Mouse (Mus musculus) neural tube, embryonic 13.5 days (tissue): ENCODE measurements at regions not wholly inside any gene's neighbourhood (a gene's known extent, or its start where the extent isn't known, plus 50 kb on each side); places are given as distances from the start of the nearest gene placed in this dataset.

Source experiments
- ATAC-seq: fragments of 200-750 bp; cut with Nextera tagmentation; 2 replicates; pipeline ENCODE4 v1.8.0; 2017; ENCODE audit warnings: low read depth, mild to moderate bottlenecking, moderate TSS enrichment, moderate library complexity
- H3K27ac ChIP-seq: fragments of 300-500 bp; sonication (generic); replicated peaks from 2 replicates; pipeline ENCODE4 v1.5.1; 2015; ENCODE audit warnings: moderate library complexity, mild to moderate bottlenecking, inconsistent platforms
- H3K27me3 ChIP-seq: fragments of 300-500 bp; sonication (generic); 2 replicates; pipeline ENCODE4 v1.6.1; 2015; ENCODE audit warnings: mild to moderate bottlenecking, inconsistent platforms
- H3K36me3 ChIP-seq: fragments of 300-500 bp; sonication (generic); 2 replicates; pipeline ENCODE4 v1.6.1; 2015; ENCODE audit warnings: mild to moderate bottlenecking, inconsistent platforms
- H3K4me1 ChIP-seq: fragments of 300-500 bp; sonication (generic); replicated peaks from 2 replicates; pipeline ENCODE4 v1.6.1; 2015; ENCODE audit warnings: inconsistent platforms
- H3K4me2 ChIP-seq: fragments of 300-500 bp; sonication (generic); 2 replicates; pipeline ENCODE4 v1.6.1; 2015; ENCODE audit warnings: inconsistent platforms, mild to moderate bottlenecking, moderate library complexity
- H3K4me3 ChIP-seq: fragments of 300-500 bp; sonication (generic); 2 replicates; pipeline ENCODE4 v1.5.1; 2015; ENCODE audit warnings: mild to moderate bottlenecking, inconsistent platforms
- H3K9ac ChIP-seq: fragments of 300-500 bp; sonication (generic); 2 replicates; pipeline ENCODE4 v1.6.1; 2015; ENCODE audit warnings: moderate library complexity, mild to moderate bottlenecking, inconsistent platforms
- H3K9me3 ChIP-seq: fragments of 300-500 bp; sonication (generic); 2 replicates; pipeline ENCODE4 v1.6.1; 2016; ENCODE audit warnings: inconsistent platforms
- WGBS: fragments of 180-500 bp; shearing (Covaris S2); methylation state at CpG from one replicate; pipeline ENCODE4 v1.1.7; 2015; 5-methylcytosine and 5-hydroxymethylcytosine counted together

DNA sequence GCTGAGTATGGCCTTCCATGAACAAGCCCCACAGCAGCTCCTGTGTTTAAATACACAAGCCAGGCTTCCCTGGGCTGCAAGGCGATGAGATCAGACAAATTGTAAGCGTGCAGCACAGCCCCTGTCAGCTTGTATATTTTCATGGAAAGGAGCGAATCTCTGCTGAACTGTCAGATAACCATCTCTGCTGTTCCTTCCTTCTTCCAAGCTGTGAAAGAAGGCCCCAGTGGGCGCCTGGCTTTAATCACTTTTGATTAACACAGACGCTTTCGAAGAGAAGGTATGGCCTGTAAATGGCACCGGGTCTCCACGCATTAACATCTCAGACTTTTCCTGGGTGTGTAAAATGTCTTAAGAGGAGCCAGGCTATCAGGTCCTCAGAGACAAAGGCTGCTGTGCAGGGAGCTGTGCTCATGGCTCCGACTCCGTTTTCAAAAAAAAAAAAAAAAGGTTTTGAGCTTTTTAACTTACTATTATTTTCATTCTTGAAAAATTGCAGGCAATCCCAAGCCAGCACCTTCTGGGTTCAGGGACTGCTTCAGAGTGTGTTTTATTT, 131.9 kb upstream of the Tmem72 start:
- H3K36me3 ChIP-seq: no peaks in the 10 kb centered on the region
- no peak overlapping the region for H3K4me3 ChIP-seq
- no peaks in the 10 kb centered on the region for H3K27me3 ChIP-seq
- H3K9ac ChIP-seq: no peak overlapping the region
- no peak overlapping the region for H3K27ac ChIP-seq
- H3K9me3 ChIP-seq: no peaks in the 10 kb centered on the region
- ATAC-seq: no peak
- H3K4me2 ChIP-seq: no peak overlapping the region
- WGBS: 82% methylated on average over 10 of the region's 10 CpGs
- no peaks in the 10 kb centered on the region for H3K4me1 ChIP-seq

- H3K4me3 ChIP-seq: no peak overlapping the region
- H3K9ac ChIP-seq: no peak overlapping the region
- WGBS: 67% methylated on average over 6 of the region's 6 CpGs
- H3K36me3 ChIP-seq: no peaks in the 10 kb centered on the region
- no peaks in the 10 kb centered on the region for H3K4me1 ChIP-seq
- H3K27me3 ChIP-seq: no peaks in the 10 kb centered on the region
- H3K9me3 ChIP-seq: no peaks in the 10 kb centered on the region
- H3K4me2 ChIP-seq: no peak overlapping the region
- no peak for ATAC-seq
- no peak overlapping the region for H3K27ac ChIP-seq
Observed at GRCm38 (mm10) chr6:116854029-116854428, 137.3 kb upstream of the Tmem72 start.

DNA sequence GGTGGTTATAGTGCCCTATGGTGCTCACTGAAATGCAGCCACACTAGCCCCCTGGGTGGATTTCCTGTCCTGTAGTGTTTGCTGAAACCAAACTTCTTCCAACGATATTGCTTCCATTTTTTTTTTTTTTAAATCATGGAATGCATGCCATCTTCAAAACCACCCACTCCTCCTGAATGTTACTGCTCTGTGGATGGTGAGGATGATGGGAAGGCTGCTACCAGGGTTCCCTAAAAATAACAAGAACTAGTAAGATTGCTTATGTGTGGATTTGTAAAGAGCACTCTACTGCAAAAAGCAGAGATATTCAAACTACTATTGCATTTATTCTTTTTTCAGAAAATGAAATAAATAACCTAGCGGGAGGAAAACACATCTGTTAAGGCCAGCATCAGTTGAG, 139.4 kb upstream of the Tmem72 start:
- Histone ChIP-seq H3K36me3 (no peaks in the 10 kb centered on the region), H3K9ac (no peak overlapping the region), H3K4me3 (no peak overlapping the region), H3K27me3 (no peaks in the 10 kb centered on the region), H3K27ac (no peak overlapping the region), H3K4me1 (no peaks in the 10 kb centered on the region), H3K9me3 (no peaks in the 10 kb centered on the region), H3K4me2 (no peak overlapping the region)
- ATAC-seq: no peak
- WGBS: 86% methylated on average over 2 of the region's 2 CpGs

DNA sequence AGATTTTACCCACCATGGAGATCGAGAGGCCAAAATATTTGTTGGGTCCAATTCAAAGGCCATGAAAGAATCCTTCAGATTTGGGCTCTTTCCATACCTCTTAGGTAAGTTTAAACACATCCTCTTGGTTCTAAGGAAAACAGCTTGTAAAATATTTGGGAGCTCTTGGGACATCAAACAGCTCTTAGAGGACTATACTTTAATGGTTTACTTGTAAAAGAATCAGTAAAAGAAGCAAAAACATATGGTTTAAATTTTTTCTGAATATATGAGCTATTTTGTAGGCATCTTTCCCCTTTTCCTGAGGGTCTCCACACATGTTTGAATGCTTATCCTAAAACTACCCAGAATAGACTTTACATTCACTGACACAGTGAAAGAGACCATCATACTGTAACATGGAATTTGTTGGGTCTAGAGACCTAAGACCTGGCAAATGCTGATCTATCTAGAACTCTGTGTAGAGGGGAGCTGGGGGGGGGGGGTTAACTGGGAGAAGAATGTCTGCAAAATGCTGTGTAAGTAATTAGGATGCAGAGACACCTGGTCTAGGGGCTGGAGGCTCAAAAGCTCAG, 140.3 kb upstream of the Tmem72 start:
- H3K4me1 ChIP-seq: no peaks in the 10 kb centered on the region
- H3K9me3 ChIP-seq: no peaks in the 10 kb centered on the region
- H3K27ac ChIP-seq: no peak overlapping the region
- no peak overlapping the region for H3K9ac ChIP-seq
- no peaks in the 10 kb centered on the region for H3K27me3 ChIP-seq
- 93% methylated on average over 1 of the region's 1 CpGs for WGBS
- no peak for ATAC-seq
- H3K4me3 ChIP-seq: no peak overlapping the region
- no peaks in the 10 kb centered on the region for H3K36me3 ChIP-seq
- H3K4me2 ChIP-seq: no peak overlapping the region

DNA sequence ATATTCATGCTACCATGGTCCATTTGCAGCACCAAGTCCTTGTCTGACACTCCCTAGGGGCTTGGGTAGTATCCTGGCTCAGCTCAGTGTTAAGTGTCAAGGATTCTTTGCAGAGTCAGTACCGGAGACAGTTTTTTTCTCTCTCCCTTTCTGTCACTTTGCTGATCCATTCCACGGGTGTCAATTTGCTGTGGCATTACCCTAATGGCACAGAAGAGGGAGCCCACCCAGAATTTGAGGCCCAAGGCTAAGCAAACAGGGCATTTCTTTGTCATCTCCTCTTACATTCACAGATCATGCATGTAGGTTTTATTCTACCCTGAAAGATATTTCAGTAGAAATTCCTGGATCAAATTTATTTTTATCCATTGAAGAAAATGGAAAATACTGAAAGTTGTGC, 146.4 kb upstream of the Tmem72 start:
- Histone ChIP-seq H3K4me3 (no peak overlapping the region), H3K9ac (no peak overlapping the region), H3K27me3 (no peaks in the 10 kb centered on the region; the same call in 1 of the 2 replicates), H3K36me3 (no peaks in the 10 kb centered on the region), H3K9me3 (no peaks in the 10 kb centered on the region), H3K27ac (no peak overlapping the region), H3K4me1 (no peaks in the 10 kb centered on the region), H3K4me2 (no peak overlapping the region)
- WGBS: 46% methylated on average over 2 of the region's 2 CpGs
- ATAC-seq: no peak

DNA sequence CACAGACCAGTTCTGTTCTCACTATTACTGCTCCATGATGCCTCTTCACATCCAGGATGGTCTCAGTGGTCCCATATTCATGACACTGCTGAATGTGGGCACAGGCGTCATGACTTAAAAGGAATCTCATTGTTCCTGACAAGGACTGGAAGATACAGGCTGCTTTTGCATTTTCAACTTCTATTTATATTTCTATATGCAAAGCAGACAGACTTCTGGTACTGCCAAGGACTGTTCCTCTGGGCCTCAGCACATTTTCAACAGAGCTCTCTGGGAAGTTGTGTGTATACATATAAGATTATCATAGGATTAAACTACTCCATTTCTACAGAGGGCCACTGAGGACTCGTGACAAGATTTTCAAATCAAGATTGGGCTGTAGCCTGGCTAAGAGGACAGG, 146.9 kb upstream of the Tmem72 start:
- ATAC-seq: no peak

GRCm38 (mm10) chr6:116893299-116893698, 176.6 kb upstream of the Tmem72 start:
- no peaks in the 10 kb centered on the region for H3K9me3 ChIP-seq
- 76% methylated on average over 8 of the region's 8 CpGs for WGBS

More for the DNA sequence above, 146.9 kb upstream of the Tmem72 start:
- Histone ChIP-seq H3K27ac (no peak overlapping the region), H3K4me2 (no peak overlapping the region), H3K36me3 (no peaks in the 10 kb centered on the region), H3K4me3 (no peak overlapping the region), H3K4me1 (no peaks in the 10 kb centered on the region), H3K9me3 (no peaks in the 10 kb centered on the region), H3K27me3 (no peaks in the 10 kb centered on the region; the same call in 1 of the 2 replicates), H3K9ac (no peak overlapping the region)
- 85% methylated on average over 2 of the region's 2 CpGs for WGBS

DNA sequence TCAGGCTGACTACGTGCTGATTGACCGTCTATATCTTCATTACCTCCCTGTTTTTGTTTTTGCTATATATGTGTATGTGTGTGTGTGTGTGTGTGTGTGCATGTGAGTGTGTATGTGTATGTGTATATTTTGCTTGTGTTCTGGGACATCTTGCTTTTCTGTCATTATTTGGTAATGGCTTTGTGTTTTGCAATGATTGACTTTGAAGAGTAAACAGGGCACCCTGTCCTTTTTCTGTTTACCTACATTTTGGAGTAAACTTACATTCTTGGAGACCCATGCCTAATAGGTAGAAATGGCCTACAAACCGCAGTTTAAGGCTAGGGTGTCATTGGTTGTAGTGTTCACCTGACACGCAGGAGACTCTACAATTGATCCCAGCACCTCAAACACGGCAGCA, 177.5 kb upstream of the Tmem72 start:
- no peaks in the 10 kb centered on the region for H3K27me3 ChIP-seq
- H3K9me3 ChIP-seq: no peaks in the 10 kb centered on the region
- H3K4me2 ChIP-seq: no peak overlapping the region
- no peak overlapping the region for H3K4me3 ChIP-seq
- H3K9ac ChIP-seq: no peak overlapping the region
- H3K4me1 ChIP-seq: peaks cover 12% of the 10 kb centered on the region; the same call in 1 of the 2 replicates
- no peaks in the 10 kb centered on the region for H3K36me3 ChIP-seq
- H3K27ac ChIP-seq: peak overlapping the region; percentile 70
- no peak for ATAC-seq
- WGBS: 90% methylated on average over 5 of the region's 5 CpGs

More at GRCm38 (mm10) chr6:116893299-116893698, 176.6 kb upstream of the Tmem72 start:
- Histone ChIP-seq H3K9ac (no peak overlapping the region), H3K36me3 (no peaks in the 10 kb centered on the region), H3K4me3 (no peak overlapping the region), H3K27me3 (no peaks in the 10 kb centered on the region), H3K4me1 (peaks cover 12% of the 10 kb centered on the region; the same call in 1 of the 2 replicates), H3K4me2 (no peak overlapping the region), H3K27ac (peak overlapping the region; percentile 19; the same call in 1 of the 2 replicates)
- ATAC-seq: no peak

DNA sequence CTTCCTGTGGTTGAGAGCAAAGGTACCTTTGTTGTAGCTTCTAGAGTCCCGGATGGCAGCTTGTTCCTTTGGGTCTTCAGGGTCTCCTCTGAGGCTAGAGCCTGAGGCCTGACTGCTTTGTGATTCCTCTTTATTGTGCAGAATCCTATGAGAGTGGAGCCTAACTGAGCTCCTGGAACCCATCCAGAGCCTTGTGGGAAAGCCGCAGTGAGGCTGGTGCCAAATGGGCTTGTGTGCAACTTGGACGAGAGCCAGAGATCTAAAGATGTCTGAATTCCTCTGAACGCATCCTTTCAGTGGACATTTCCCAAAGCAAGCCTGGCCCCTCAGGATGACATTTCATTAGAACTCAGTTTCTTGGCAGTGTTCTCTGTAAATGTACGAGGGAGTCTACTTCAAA, 178.4 kb upstream of the Tmem72 start:
- peak overlapping the region; percentile 70 for H3K27ac ChIP-seq
- WGBS: 40% methylated on average over 5 of the region's 5 CpGs
- peak; percentile 91 for ATAC-seq

DNA sequence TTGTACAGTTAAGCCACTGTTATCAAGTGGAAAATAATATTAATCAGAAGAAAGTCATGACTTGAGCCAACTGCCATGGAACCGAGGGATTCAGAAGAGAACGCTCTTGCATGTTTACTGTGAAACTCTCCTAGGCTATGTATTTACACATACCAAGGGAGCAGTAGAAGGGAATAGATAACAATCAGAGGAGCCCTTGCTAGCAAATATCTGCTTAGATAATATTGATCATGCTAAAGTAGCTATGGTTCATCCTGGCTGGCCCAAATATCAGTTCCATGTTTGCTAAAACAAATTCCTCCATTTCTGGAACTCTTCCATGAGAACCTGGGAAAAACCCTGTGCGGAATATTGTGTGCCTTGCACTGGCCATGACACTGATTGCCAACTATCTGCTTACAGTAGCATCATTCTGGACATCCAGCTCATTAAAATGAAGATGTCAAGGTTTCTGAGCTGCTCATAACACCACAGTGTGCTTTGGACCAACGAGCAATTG, 179.5 kb upstream of the Tmem72 start:
- H3K9me3 ChIP-seq: no peaks in the 10 kb centered on the region
- H3K4me3 ChIP-seq: no peak overlapping the region
- peaks cover 12% of the 10 kb centered on the region; the same call in 1 of the 2 replicates for H3K4me1 ChIP-seq
- WGBS: 87% methylated on average over 4 of the region's 4 CpGs
- H3K4me2 ChIP-seq: no peak overlapping the region
- H3K36me3 ChIP-seq: no peaks in the 10 kb centered on the region
- no peaks in the 10 kb centered on the region for H3K27me3 ChIP-seq
- ATAC-seq: no peak
- H3K27ac ChIP-seq: no peak overlapping the region
- no peak overlapping the region for H3K9ac ChIP-seq

More for the DNA sequence above, 178.4 kb upstream of the Tmem72 start:
- H3K4me2 ChIP-seq: no peak overlapping the region
- H3K4me3 ChIP-seq: no peak overlapping the region
- H3K4me1 ChIP-seq: peaks cover 12% of the 10 kb centered on the region; the same call in 1 of the 2 replicates
- H3K27me3 ChIP-seq: no peaks in the 10 kb centered on the region
- no peaks in the 10 kb centered on the region for H3K36me3 ChIP-seq
- H3K9me3 ChIP-seq: no peaks in the 10 kb centered on the region
- no peak overlapping the region for H3K9ac ChIP-seq

DNA sequence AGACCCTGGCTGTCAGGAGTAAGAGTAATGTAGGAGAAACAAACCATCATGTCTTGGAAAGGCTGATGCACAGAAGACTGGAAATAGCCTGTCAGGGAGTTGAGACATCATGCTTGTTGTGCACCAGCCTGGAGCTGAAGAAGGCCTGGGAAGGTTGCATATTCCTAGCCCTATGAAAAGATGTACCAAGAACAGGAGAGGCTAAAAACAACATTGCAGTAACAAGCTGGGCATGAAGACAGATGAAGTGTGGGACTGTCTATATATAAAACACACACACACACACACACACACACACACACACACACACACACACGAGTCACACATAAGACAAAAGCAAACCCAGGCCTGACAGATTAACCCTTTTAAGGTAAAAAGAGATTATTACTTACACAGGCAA, 185.1 kb upstream of the Tmem72 start:
- Histone ChIP-seq H3K9ac (no peak overlapping the region), H3K4me2 (no peak overlapping the region), H3K4me3 (no peak overlapping the region), H3K9me3 (no peaks in the 10 kb centered on the region), H3K4me1 (no peaks in the 10 kb centered on the region), H3K27me3 (no peaks in the 10 kb centered on the region), H3K36me3 (no peaks in the 10 kb centered on the region), H3K27ac (no peak overlapping the region)
- ATAC-seq: no peak
- WGBS: 50% methylated on average over 1 of the region's 1 CpGs

GRCm38 (mm10) chr6:116902371-116902770, 185.7 kb upstream of the Tmem72 start:
- H3K4me2 ChIP-seq: no peak overlapping the region
- no peak for ATAC-seq
- WGBS: 77% methylated on average over 3 of the region's 3 CpGs

More at GRCm38 (mm10) chr6:116902371-116902770, 185.7 kb upstream of the Tmem72 start:
- Histone ChIP-seq H3K27me3 (no peaks in the 10 kb centered on the region), H3K4me3 (no peak overlapping the region), H3K27ac (no peak overlapping the region), H3K36me3 (no peaks in the 10 kb centered on the region), H3K9me3 (no peaks in the 10 kb centered on the region), H3K9ac (no peak overlapping the region), H3K4me1 (no peaks in the 10 kb centered on the region)
